10 mouse cellular contexts compared by ENCODE assay signal in the genomic region with DNA sequence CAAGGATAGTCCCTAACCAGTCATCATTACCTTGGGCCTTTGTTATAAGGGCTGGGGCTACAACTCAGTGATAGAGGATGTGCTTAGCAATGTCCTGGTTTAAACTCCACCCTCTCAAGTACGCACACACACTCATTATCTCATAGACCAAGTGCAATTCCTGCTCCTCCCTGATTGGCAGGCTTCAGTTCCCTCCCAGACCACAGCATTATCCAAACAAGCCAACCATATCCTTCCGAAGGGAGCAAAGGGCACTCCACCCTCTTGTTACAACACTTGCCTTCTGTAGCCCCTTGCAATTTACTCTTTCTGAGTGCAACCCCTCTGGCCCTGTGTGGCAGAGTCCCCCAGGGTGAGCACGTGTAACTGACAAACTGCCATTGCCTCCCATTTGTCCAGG. TPM values are rescaled to one million over a fixed set of nuclear protein-coding genes. Genes with fewer than 3 reads are reported as not detected.
DNase-seq lines count a peak whose midpoint lies in the region; ATAC-seq lines count a peak whose summit lies in the region.
"Had no signal": no experiment of that assay in that cellular context is flagged by ENCODE, and none has a peak within 500 bp of the region (broad histone marks: within the 10 kb centered on the region; RNA-seq: fewer than 3 reads in every experiment).

No protein-coding gene starts in this region.

- 37% methylated on average over 3 of the region's 3 CpGs for WGBS in heart, embryonic 11.5 days (ENCODE audit: insufficient replicate concordance)
- 32% methylated on average over 3 of the region's 3 CpGs for WGBS in embryonic facial prominence, embryonic 11.5 days
- WGBS in forebrain, embryonic 13.5 days, result 54% methylated on average over 3 of the region's 3 CpGs

- peaks cover 3% of the 10 kb centered on the region; the same call in 1 of the 2 replicates for H3K4me1 ChIP-seq in heart, embryonic 11.5 days (ENCODE audit: control insufficient read depth, insufficient read depth, low read length)
- no peaks in the 10 kb centered on the region; the same call in 1 of the 2 replicates for H3K4me1 ChIP-seq in embryonic facial prominence, embryonic 11.5 days (ENCODE audit: control insufficient read depth, insufficient read depth, low read length)
- H3K4me1 ChIP-seq in megakaryocyte, embryonic 14.5 days, result peaks cover 75% of the 10 kb centered on the region
- H3K4me1 ChIP-seq in forebrain, embryonic 13.5 days, result no peaks in the 10 kb centered on the region

- no peaks in the 10 kb centered on the region for H3K9me3 ChIP-seq in heart, embryonic 11.5 days (replicated peaks; ENCODE audit: control insufficient read depth, low read length)
- H3K9me3 ChIP-seq in embryonic facial prominence, embryonic 11.5 days (replicated peaks; ENCODE audit: control insufficient read depth, low read length), result no peaks in the 10 kb centered on the region
- H3K9me3 ChIP-seq in megakaryocyte, embryonic 14.5 days, result no peaks in the 10 kb centered on the region
- no peaks in the 10 kb centered on the region for H3K9me3 ChIP-seq in forebrain, embryonic 13.5 days (replicated peaks)

- H3K4me2 ChIP-seq in heart, embryonic 11.5 days, result no peak overlapping the region
- no peak overlapping the region for H3K4me2 ChIP-seq in embryonic facial prominence, embryonic 11.5 days (ENCODE audit: low read depth, low read length)
- no peak overlapping the region for H3K4me2 ChIP-seq in forebrain, embryonic 13.5 days

- 0 out of 2 replicates have a peak overlapping the region, but pooled peaks have one; percentile 4 for H3K9ac ChIP-seq in heart, embryonic 11.5 days (ENCODE audit: low read depth, low read length)
- no peak overlapping the region for H3K9ac ChIP-seq in embryonic facial prominence, embryonic 11.5 days (replicated peaks; ENCODE audit: low read length)
- H3K9ac ChIP-seq in forebrain, embryonic 13.5 days, result no peak overlapping the region

- peak; percentile 74 for ATAC-seq in heart, embryonic 11.5 days (replicated peaks; ENCODE audit: insufficient number of reproducible peaks, low FRiP score, low TSS enrichment)
- ATAC-seq in embryonic facial prominence, embryonic 11.5 days (replicated peaks; ENCODE audit: insufficient number of reproducible peaks, low FRiP score, low TSS enrichment, low read depth), result 0 out of 2 replicates have a peak, but pooled peaks have one; percentile 49
- no peak for ATAC-seq in forebrain, embryonic 13.5 days

- no peak for DNase-seq in heart, postnatal 4 days
- DNase-seq in embryonic facial prominence, embryonic 11.5 days (ENCODE audit: low spot score), result no peak
- peak; percentile 13 to 66 for DNase-seq in kidney, postnatal 25 days
- DNase-seq in gastrocnemius, postnatal 10 days, result no peak
- no peak for DNase-seq in urinary bladder, postnatal 25 days (ENCODE audit: low spot score)
- DNase-seq: cerebellum, postnatal 25 days; gastrocnemius, postnatal 36 days had no signal

- no peaks in the 10 kb centered on the region for H3K36me3 ChIP-seq in heart, embryonic 11.5 days (ENCODE audit: control insufficient read depth, insufficient read depth, low read length)
- H3K36me3 ChIP-seq in embryonic facial prominence, embryonic 11.5 days (replicated peaks; ENCODE audit: control insufficient read depth, insufficient read depth, low read depth, low read length), result no peaks in the 10 kb centered on the region
- no peaks in the 10 kb centered on the region for H3K36me3 ChIP-seq in megakaryocyte, embryonic 14.5 days (replicated peaks; ENCODE audit: low read length)
- no peaks in the 10 kb centered on the region for H3K36me3 ChIP-seq in forebrain, embryonic 13.5 days (ENCODE audit: poor library complexity, severe bottlenecking)

- no peak overlapping the region for H3K27ac ChIP-seq in heart, embryonic 11.5 days (ENCODE audit: low read depth, low read length)
- no peak overlapping the region for H3K27ac ChIP-seq in embryonic facial prominence, embryonic 11.5 days (replicated peaks; ENCODE audit: low read depth, low read length)
- H3K27ac ChIP-seq in forebrain, embryonic 13.5 days, result no peak overlapping the region

- no peaks in the 10 kb centered on the region for H3K27me3 ChIP-seq in heart, embryonic 11.5 days (ENCODE audit: control insufficient read depth, insufficient read depth, low read length)
- H3K27me3 ChIP-seq in embryonic facial prominence, embryonic 11.5 days (ENCODE audit: control insufficient read depth, insufficient read depth, low read length), result no peaks in the 10 kb centered on the region
- H3K27me3 ChIP-seq in megakaryocyte, embryonic 14.5 days (replicated peaks), result no peaks in the 10 kb centered on the region
- H3K27me3 ChIP-seq in forebrain, embryonic 13.5 days, result no peaks in the 10 kb centered on the region

- H3K4me3 ChIP-seq in heart, embryonic 11.5 days (ENCODE audit: low read depth, low read length), result no peak overlapping the region
- no peak overlapping the region for H3K4me3 ChIP-seq in embryonic facial prominence, embryonic 11.5 days (ENCODE audit: low read depth, low read length)
- peak overlapping the region; percentile 81 for H3K4me3 ChIP-seq in megakaryocyte, embryonic 14.5 days (replicated peaks)
- no peak overlapping the region for H3K4me3 ChIP-seq in forebrain, embryonic 13.5 days

RNA-seq across cellular contexts. Expression of a gene that starts 15.6 kb away (rescaled TPM):
- polyA plus RNA-seq in heart, embryonic 11.5 days (2014; fragmentation: Nextera tagmentation; extraction: Ambion mirVana), result 35.6 and 36.4 TPM in 2 replicates
- total RNA-seq in heart, postnatal 4 days (2021), result 10 to 100 TPM; 15.3 to 18.1 TPM
- 69.9 and 74.3 TPM in 2 replicates for polyA plus RNA-seq in embryonic facial prominence, embryonic 11.5 days (2014; fragmentation: Nextera tagmentation; extraction: Ambion mirVana)
- 0.37 TPM in 1 of 2 replicates, not detected in the other for polyA plus RNA-seq in megakaryocyte, embryonic 14.5 days (2012; ENCODE audit: insufficient read depth, low replicate concordance)
- total RNA-seq in gastrocnemius, postnatal 10 days (2021), result 10 to 100 TPM; 11.7 to 14.9 TPM
- 30.7 and 36.4 TPM in 2 replicates for polyA plus RNA-seq in forebrain, embryonic 13.5 days (2015; fragmentation: Nextera tagmentation; extraction: Ambion mirVana)

Comparison
In these comparisons a context has a peak if more than half of its experiments do, and no peak if none do; other contexts are left out.
1. DNase-seq: peak in kidney, postnatal 25 days (2 of 2); none in heart, postnatal 4 days (single experiment), embryonic facial prominence, embryonic 11.5 days (single experiment), gastrocnemius, postnatal 10 days (single experiment) and urinary bladder, postnatal 25 days (single experiment).
2. RNA of a gene that starts 15.6 kb away (polyA plus RNA-seq): 69.9 to 74.3 TPM in embryonic facial prominence, embryonic 11.5 days, 35.6 to 36.4 TPM in heart, embryonic 11.5 days and 30.7 to 36.4 TPM in forebrain, embryonic 13.5 days; 0.37 TPM in megakaryocyte, embryonic 14.5 days; every median in the first group is over 10 times any median in the second.